Mouse (Mus musculus) left cerebral cortex, postnatal 36 days (tissue): ENCODE measurements around the gene Creg2. TPM values are rescaled to one million over a fixed set of nuclear protein-coding genes. Genes with fewer than 3 reads are reported as not detected.

Experiments
- DNase-seq, 2 experiments: peaks; one replicate each; pipeline ENCODE4 v3.0.0; 2021 to 2022; ENCODE audit warnings: low spot score in 2 of 2, mixed read lengths in 1 of 2
- intact Hi-C: fragments of 180-260 bp; cut with DNase I; formaldehyde crosslinking; loops from one replicate; pipeline ENCODE4 v1.15.1; 2025
- total RNA-seq, 2 experiments: library from RNA; stranded (reverse); gene quantifications; 2 replicates each; pipeline ENCODE4 v1.2.3; 2021

The Creg2 gene
- total RNA-seq: 10 to 100 TPM; 83.7 to 91.5 TPM

- no peak for DNase-seq
- intact Hi-C loops: loop anchor here (2.0 to 5.0 kb wide), 2 partner anchors 36 to 94 kb away; no protein-coding TSS in a partner anchor
Observed at GRCm38 (mm10) chr1:39651241-39651548, at the start of gene Creg2. TSS of gene Creg2 (minus strand) at chr1:39651474.

GRCm38 (mm10) chr1:39700599-39701273 is 49.5 kb upstream of the Creg2 start:
- no peak for DNase-seq
- intact Hi-C loops: no loop called here

- intact Hi-C loops: no loop called here
- DNase-seq: no peak
Observed at GRCm38 (mm10) chr1:39698456-39698855, 47.2 kb upstream of the Creg2 start.

GRCm38 (mm10) chr1:39695198-39695597 is 43.9 kb upstream of the Creg2 start:
- DNase-seq: no peak
- intact Hi-C loops: no loop called here

GRCm38 (mm10) chr1:39694756-39695155 is 43.5 kb upstream of the Creg2 start:
- intact Hi-C loops: no loop called here
- no peak for DNase-seq

- intact Hi-C loops: no loop called here
- no peak for DNase-seq
Observed at GRCm38 (mm10) chr1:39691974-39692373, 40.7 kb upstream of the Creg2 start.

- intact Hi-C loops: no loop called here
- DNase-seq: no peak
Observed at GRCm38 (mm10) chr1:39691061-39691460, 39.8 kb upstream of the Creg2 start.

- intact Hi-C loops: loop anchor here (5.0 to 10.0 kb wide), 2 partner anchors 216 to 294 kb away; partner anchors contain the start of gene Map4k4
- no peak for DNase-seq
Observed at GRCm38 (mm10) chr1:39688573-39688972, 37.3 kb upstream of the Creg2 start.

- intact Hi-C loops: loop anchor here (5.0 to 10.0 kb wide), 2 partner anchors 218 to 295 kb away; partner anchors contain the start of gene Map4k4
- no peak for DNase-seq
Observed at GRCm38 (mm10) chr1:39687279-39687678, 36.0 kb upstream of the Creg2 start.

GRCm38 (mm10) chr1:39685841-39686240 is 34.6 kb upstream of the Creg2 start:
- intact Hi-C loops: loop anchor here (5.0 to 10.0 kb wide), 2 partner anchors 219 to 296 kb away; partner anchors contain the start of gene Map4k4
- DNase-seq: peak; percentile 53 to 61

GRCm38 (mm10) chr1:39681638-39682037 is 30.4 kb upstream of the Creg2 start:
- no peak for DNase-seq
- intact Hi-C loops: loop anchor here (10.0 kb wide), 1 partner anchor 223 kb away; the partner anchor contains the start of gene Map4k4

- intact Hi-C loops: loop anchor here (10.0 kb wide), 1 partner anchor 224 kb away; the partner anchor contains the start of gene Map4k4
- DNase-seq: no peak
Observed at GRCm38 (mm10) chr1:39680546-39680945, 29.3 kb upstream of the Creg2 start.

GRCm38 (mm10) chr1:39678883-39679282 is 27.6 kb upstream of the Creg2 start:
- intact Hi-C loops: no loop called here
- DNase-seq: no peak

- intact Hi-C loops: no loop called here
- peak; percentile 38 to 40 for DNase-seq
Observed at GRCm38 (mm10) chr1:39676221-39676876, 25.1 kb upstream of the Creg2 start.

GRCm38 (mm10) chr1:39672362-39673105 is 21.3 kb upstream of the Creg2 start:
- intact Hi-C loops: no loop called here
- no peak for DNase-seq

GRCm38 (mm10) chr1:39670211-39670935 is 19.1 kb upstream of the Creg2 start:
- intact Hi-C loops: no loop called here

GRCm38 (mm10) chr1:39666751-39667252 is 15.5 kb upstream of the Creg2 start:
- DNase-seq: no peak

More at GRCm38 (mm10) chr1:39670211-39670935, 19.1 kb upstream of the Creg2 start:
- no peak for DNase-seq

GRCm38 (mm10) chr1:39664039-39664625 is 12.9 kb upstream of the Creg2 start:
- no peak for DNase-seq
- intact Hi-C loops: no loop called here

More at GRCm38 (mm10) chr1:39666751-39667252, 15.5 kb upstream of the Creg2 start:
- intact Hi-C loops: no loop called here

- DNase-seq: no peak
- intact Hi-C loops: no loop called here
Observed at GRCm38 (mm10) chr1:39663050-39663449, 11.8 kb upstream of the Creg2 start.
